Mouse (Mus musculus) stomach, postnatal 0 days (tissue): Measurements from ENCODE around the gene Mgrn1. TPM values are rescaled to one million over a fixed set of nuclear protein-coding genes. Genes with fewer than 3 reads are reported as not detected.

Experiments used
- ATAC-seq: fragments of 200-750 bp; cut with Nextera tagmentation; 2 replicates; pipeline ENCODE4 v1.8.0; 2017; ENCODE audit not compliant: low FRiP score, low TSS enrichment
- DNase-seq: peaks from one replicate; pipeline ENCODE4 v3.0.0-alpha.2; 2016; ENCODE audit warnings: low spot score
- H3K27ac ChIP-seq: fragments of 300-500 bp; sonication (generic); replicated peaks from 2 replicates; pipeline ENCODE4 v1.5.1; 2014; ENCODE audit warnings: mild to moderate bottlenecking, control low read depth
- H3K27me3 ChIP-seq: fragments of 300-500 bp; sonication (generic); 2 replicates; pipeline ENCODE4 v1.6.1; 2014; ENCODE audit warnings: low read length; ENCODE audit not compliant: control insufficient read depth, insufficient read depth
- H3K36me3 ChIP-seq: fragments of 300-500 bp; sonication (generic); 2 replicates; pipeline ENCODE4 v1.6.1; 2014; ENCODE audit warnings: low read length, mixed read lengths; ENCODE audit not compliant: control insufficient read depth, insufficient read depth
- H3K4me1 ChIP-seq: fragments of 300-500 bp; sonication (generic); replicated peaks from 2 replicates; pipeline ENCODE4 v1.6.1; 2014; ENCODE audit warnings: antibody characterized with exemption; ENCODE audit not compliant: control insufficient read depth, insufficient read depth
- H3K4me2 ChIP-seq: fragments of 300-500 bp; sonication (generic); replicated peaks from 2 replicates; pipeline ENCODE4 v1.6.1; 2014; ENCODE audit warnings: low read depth, mild to moderate bottlenecking, control low read depth, moderate library complexity
- H3K4me3 ChIP-seq: fragments of 300-500 bp; sonication (generic); 2 replicates; pipeline ENCODE4 v1.5.1; 2014; ENCODE audit warnings: low read depth, low read length, control low read depth
- H3K9ac ChIP-seq: fragments of 300-500 bp; sonication (generic); 2 replicates; pipeline ENCODE4 v1.6.1; 2014; ENCODE audit warnings: mild to moderate bottlenecking, low read length, control low read depth, mixed read lengths
- H3K9me3 ChIP-seq: fragments of 300-500 bp; sonication (generic); 2 replicates; pipeline ENCODE4 v1.6.1; 2016; ENCODE audit warnings: low read length; ENCODE audit not compliant: control insufficient read depth
- CTCF ChIP-seq: IDR thresholded peaks from 2 replicates; pipeline ENCODE4 v1.5.1; 2016; ENCODE audit warnings: antibody characterized with exemption, low read depth, mild to moderate bottlenecking, moderate library complexity
- EP300 ChIP-seq: optimal IDR thresholded peaks from 2 replicates; pipeline ENCODE3; 2016; ENCODE audit warnings: antibody characterized with exemption
- WGBS: fragments of 180-500 bp; shearing (Covaris S2); extraction: QIAGEN DNeasy Blood & Tissue Kit; methylation state at CpG from one replicate; pipeline ENCODE4 v1.1.7; 2014; 5-methylcytosine and 5-hydroxymethylcytosine counted together
- polyA plus RNA-seq: library from polyadenylated mRNA; unstranded; fragments of >200 nt; fragmentation: Nextera tagmentation; extraction: Ambion mirVana; gene quantifications from 2 replicates; pipeline ENCODE4 v1.2.1, GENCODE M21; 2015

Mgrn1 gene
- polyA plus RNA-seq, 1 experiment from 2014 or later = 43.0 TPM

GRCm38 (mm10) chr16:4913783-4914735 is 28.0 kb downstream of the Mgrn1 start:
- Histone ChIP-seq H3K4me1 (0 out of 2 replicates have a peak, but pooled peaks cover 2% of the 10 kb centered on the region), H3K27ac (peak overlapping the region; percentile 87), H3K4me3 (no peak overlapping the region), H3K36me3 (peaks cover 28% of the 10 kb centered on the region), H3K9ac (no peak overlapping the region), H3K4me2 (0 out of 2 replicates have a peak overlapping the region, but pooled peaks have one; percentile 6), H3K9me3 (no peaks in the 10 kb centered on the region), H3K27me3 (no peaks in the 10 kb centered on the region)
- no peak for TF ChIP-seq EP300
- TF ChIP-seq CTCF = peak; percentile 99
- WGBS = 33% methylated on average over 12 of the region's 12 CpGs
- peak; percentile 87 for DNase-seq
- peak; percentile 63 for ATAC-seq

- Histone ChIP-seq H3K27me3 (no peaks in the 10 kb centered on the region), H3K4me3 (no peak overlapping the region), H3K9ac (no peak overlapping the region), H3K9me3 (no peaks in the 10 kb centered on the region), H3K4me1 (0 out of 2 replicates have a peak, but pooled peaks cover 2% of the 10 kb centered on the region), H3K36me3 (peaks cover 23% of the 10 kb centered on the region), H3K4me2 (no peak overlapping the region), H3K27ac (no peak overlapping the region)
- WGBS = 86% methylated on average over 3 of the region's 3 CpGs
- no peak for DNase-seq
- TF ChIP-seq CTCF (no peak), EP300 (no peak)
- ATAC-seq = 0 out of 2 replicates have a peak, but pooled peaks have one; percentile 9
Measured at GRCm38 (mm10) chr16:4915931-4916330, 29.9 kb downstream of the Mgrn1 start.

DNA sequence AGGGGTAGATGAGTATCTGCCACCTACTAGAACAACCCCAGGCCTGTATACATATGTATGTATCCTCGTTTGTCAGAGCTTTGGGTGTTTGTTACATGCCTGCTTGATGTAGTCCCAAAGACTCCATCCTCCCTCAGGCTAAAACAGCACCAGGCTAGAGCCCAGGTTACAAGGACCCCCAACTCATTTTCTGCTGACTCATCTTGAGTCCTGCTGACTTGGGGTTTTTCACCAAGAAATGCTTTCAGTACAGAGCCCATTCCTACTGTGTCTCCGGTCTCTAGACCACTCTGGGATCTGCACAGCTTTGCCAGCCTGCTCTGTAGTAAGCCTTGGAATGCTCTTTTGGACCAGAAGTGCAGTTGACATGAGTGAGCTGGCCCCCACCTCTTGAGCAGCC is 30.6 kb downstream of the Mgrn1 start:
- Histone ChIP-seq H3K27me3 (no peaks in the 10 kb centered on the region), H3K9me3 (no peaks in the 10 kb centered on the region), H3K36me3 (peaks cover 21% of the 10 kb centered on the region), H3K4me3 (no peak overlapping the region), H3K27ac (no peak overlapping the region), H3K4me2 (no peak overlapping the region), H3K4me1 (0 out of 2 replicates have a peak, but pooled peaks cover 2% of the 10 kb centered on the region), H3K9ac (no peak overlapping the region)
- ATAC-seq (no peak), DNase-seq (no peak)
- TF ChIP-seq EP300 = no peak
- no peak for TF ChIP-seq CTCF
- WGBS = 80% methylated on average over 2 of the region's 2 CpGs

DNA sequence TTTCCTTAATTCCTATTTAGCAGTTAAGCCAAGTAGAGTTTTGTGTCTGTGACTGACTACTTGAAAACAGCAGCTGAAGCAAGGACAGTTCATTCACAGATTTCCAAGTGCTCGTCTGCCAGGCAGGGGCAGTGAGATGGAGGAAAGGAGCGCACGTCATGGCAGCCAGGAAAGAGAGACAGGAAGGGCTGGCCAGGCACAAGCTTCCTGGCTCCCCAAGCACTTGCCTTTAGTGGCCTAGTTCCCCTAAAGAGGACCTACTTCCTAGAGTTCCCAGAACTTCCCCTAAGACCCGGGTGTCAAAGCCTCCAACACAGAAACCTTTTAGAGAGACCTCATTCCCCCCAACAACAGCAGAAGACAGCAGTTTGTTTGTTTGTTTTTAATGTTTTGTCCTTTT is 34.5 kb downstream of the Mgrn1 start:
- H3K4me1 ChIP-seq = no peaks in the 10 kb centered on the region
- 83% methylated on average over 4 of the region's 4 CpGs for WGBS

DNA sequence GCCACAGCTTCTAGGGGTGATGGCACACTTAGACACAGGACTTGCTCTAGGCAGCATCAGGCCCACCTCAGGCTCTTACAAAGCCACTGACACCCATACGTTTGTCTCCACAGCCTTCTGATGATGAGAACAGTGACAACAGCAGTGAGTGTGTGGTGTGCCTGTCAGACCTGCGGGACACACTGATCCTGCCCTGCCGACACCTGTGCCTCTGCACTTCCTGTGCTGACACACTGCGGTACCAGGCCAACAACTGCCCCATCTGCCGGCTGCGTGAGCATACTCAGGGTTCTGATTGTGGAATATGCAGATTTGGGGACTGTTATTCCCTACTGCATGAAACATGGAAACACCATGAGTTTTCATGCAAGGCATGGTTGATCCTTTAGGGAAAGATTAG is 36.4 kb downstream of the Mgrn1 start:
- H3K9ac ChIP-seq = no peak overlapping the region
- no peaks in the 10 kb centered on the region for H3K4me1 ChIP-seq
- no peak for TF ChIP-seq EP300
- no peak for TF ChIP-seq CTCF
- DNase-seq (no peak), ATAC-seq (no peak)
- H3K9me3 ChIP-seq = no peaks in the 10 kb centered on the region
- H3K4me2 ChIP-seq = no peak overlapping the region
- no peak overlapping the region for H3K4me3 ChIP-seq
- peaks cover 38% of the 10 kb centered on the region for H3K36me3 ChIP-seq
- 92% methylated on average over 6 of the region's 6 CpGs for WGBS
- no peaks in the 10 kb centered on the region for H3K27me3 ChIP-seq
- no peak overlapping the region for H3K27ac ChIP-seq

More for the DNA sequence above, 34.5 kb downstream of the Mgrn1 start:
- Histone ChIP-seq H3K36me3 (peaks cover 37% of the 10 kb centered on the region), H3K9me3 (no peaks in the 10 kb centered on the region), H3K4me3 (no peak overlapping the region), H3K27me3 (no peaks in the 10 kb centered on the region), H3K9ac (no peak overlapping the region), H3K4me2 (no peak overlapping the region), H3K27ac (no peak overlapping the region)
- no peak for ATAC-seq
- no peak for TF ChIP-seq CTCF
- no peak for TF ChIP-seq EP300
- DNase-seq = no peak

GRCm38 (mm10) chr16:4923996-4924395 is 37.9 kb downstream of the Mgrn1 start:
- Histone ChIP-seq H3K9me3 (no peaks in the 10 kb centered on the region), H3K4me1 (no peaks in the 10 kb centered on the region), H3K36me3 (peaks cover 38% of the 10 kb centered on the region; the same call in 1 of the 2 replicates), H3K9ac (no peak overlapping the region), H3K27me3 (no peaks in the 10 kb centered on the region), H3K4me2 (no peak overlapping the region), H3K27ac (no peak overlapping the region), H3K4me3 (no peak overlapping the region)
- ATAC-seq (no peak), DNase-seq (no peak)
- TF ChIP-seq CTCF = no peak
- TF ChIP-seq EP300 = no peak
- WGBS = 91% methylated on average over 5 of the region's 5 CpGs
